Mouse (Mus musculus) limb, embryonic 15.5 days (tissue): ENCODE results near the gene Aldh18a1. TPM values are rescaled to one million over a fixed set of nuclear protein-coding genes. Genes with fewer than 3 reads are reported as not detected.
"Not testable (repeated sequence)": the region's sequence is repeated elsewhere in the genome, so short reads cannot be mapped to it uniquely, and the experiment has no call there.

Source experiments
- ATAC-seq: fragments of 200-750 bp; cut with Nextera tagmentation; 2 replicates; pipeline ENCODE4 v1.8.0; 2017; ENCODE audit warnings: low read depth, moderate TSS enrichment; ENCODE audit not compliant: insufficient number of reproducible peaks, low FRiP score, low TSS enrichment
- H3K27ac ChIP-seq: fragments of 300-500 bp; sonication (generic); 2 replicates; pipeline ENCODE4 v1.5.1; 2015; ENCODE audit warnings: moderate library complexity, mild to moderate bottlenecking, inconsistent platforms
- H3K27me3 ChIP-seq: fragments of 300-500 bp; sonication (generic); 2 replicates; pipeline ENCODE4 v1.6.1; 2015; ENCODE audit warnings: inconsistent platforms
- H3K36me3 ChIP-seq: fragments of 300-500 bp; sonication (generic); 2 replicates; pipeline ENCODE4 v1.6.1; 2015; ENCODE audit warnings: inconsistent platforms
- H3K4me1 ChIP-seq: fragments of 300-500 bp; sonication (generic); 2 replicates; pipeline ENCODE4 v1.6.1; 2015; ENCODE audit warnings: inconsistent platforms
- H3K4me2 ChIP-seq: fragments of 300-500 bp; sonication (generic); 2 replicates; pipeline ENCODE4 v1.6.1; 2015; ENCODE audit warnings: mild to moderate bottlenecking, inconsistent platforms
- H3K4me3 ChIP-seq: fragments of 300-500 bp; sonication (generic); 2 replicates; pipeline ENCODE4 v1.5.1; 2015; ENCODE audit warnings: mild to moderate bottlenecking, inconsistent platforms
- H3K9ac ChIP-seq: fragments of 300-500 bp; sonication (generic); 2 replicates; pipeline ENCODE4 v1.6.1; 2015; ENCODE audit warnings: inconsistent platforms
- H3K9me3 ChIP-seq: fragments of 300-500 bp; sonication (generic); 2 replicates; pipeline ENCODE4 v1.6.1; 2016; ENCODE audit warnings: inconsistent platforms
- whole genome bisulfite sequencing: fragments of 180-500 bp; shearing (Covaris S2); methylation state at CpG from one replicate; pipeline ENCODE4 v1.1.7; 2015; 5-methylcytosine and 5-hydroxymethylcytosine counted together
- polyA plus RNA-seq: library from polyadenylated mRNA; unstranded; fragments of >200 nt; fragmentation: Nextera tagmentation; extraction: Ambion mirVana; gene quantifications from 2 replicates; pipeline ENCODE4 v1.2.1, GENCODE M21; 2015

The Aldh18a1 gene
- polyA plus RNA-seq, 1 experiment from 2014 or later: 78.0 TPM

GRCm38 (mm10) chr19:40581662-40582061 lies 6.6 kb downstream of the Aldh18a1 start:
- no peak overlapping the region for H3K27ac ChIP-seq
- no peak for ATAC-seq

GRCm38 (mm10) chr19:40580902-40581301 lies 7.4 kb downstream of the Aldh18a1 start:
- 88% methylated on average over 2 of the region's 2 CpGs for WGBS
- Histone ChIP-seq H3K4me3 (no peak overlapping the region), H3K36me3 (peaks cover 82% of the 10 kb centered on the region), H3K9ac (no peak overlapping the region), H3K4me2 (no peak overlapping the region), H3K27me3 (no peaks in the 10 kb centered on the region), H3K27ac (no peak overlapping the region), H3K4me1 (no peaks in the 10 kb centered on the region), H3K9me3 (no peaks in the 10 kb centered on the region)
- ATAC-seq: no peak

More at GRCm38 (mm10) chr19:40581662-40582061, 6.6 kb downstream of the Aldh18a1 start:
- peaks cover 79% of the 10 kb centered on the region for H3K36me3 ChIP-seq
- H3K9ac ChIP-seq: no peak overlapping the region
- 53% methylated on average over 5 of the region's 5 CpGs for WGBS
- H3K4me3 ChIP-seq: no peak overlapping the region
- no peaks in the 10 kb centered on the region for H3K27me3 ChIP-seq
- H3K4me1 ChIP-seq: peaks cover 3% of the 10 kb centered on the region; the same call in 1 of the 2 replicates
- no peak overlapping the region for H3K4me2 ChIP-seq
- H3K9me3 ChIP-seq: no peaks in the 10 kb centered on the region

DNA sequence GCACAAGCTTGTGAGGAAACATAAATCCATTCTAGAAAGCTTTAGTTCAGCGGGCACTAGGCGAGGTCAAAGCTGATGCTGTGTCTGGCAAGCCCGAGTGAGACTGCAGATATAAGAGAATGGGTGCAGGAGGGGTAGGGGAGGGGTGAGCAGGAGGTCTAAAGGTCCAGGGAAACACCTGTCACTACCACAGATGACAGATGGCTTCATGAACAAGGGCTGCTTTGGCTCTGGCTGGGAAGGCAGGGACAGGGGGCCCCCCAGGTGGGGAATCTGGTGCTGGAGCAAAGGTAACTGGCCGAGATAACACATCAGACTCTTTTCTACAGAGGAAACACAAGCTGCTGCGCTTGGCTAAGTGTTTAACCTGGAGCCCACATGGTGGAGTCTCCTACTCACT lies 12.8 kb downstream of the Aldh18a1 start:
- WGBS: 80% methylated on average over 5 of the region's 5 CpGs
- Histone ChIP-seq H3K9ac (no peak overlapping the region), H3K27ac (no peak overlapping the region), H3K9me3 (no peaks in the 10 kb centered on the region), H3K4me1 (no peaks in the 10 kb centered on the region), H3K36me3 (peaks cover 98% of the 10 kb centered on the region), H3K4me2 (no peak overlapping the region), H3K4me3 (no peak overlapping the region), H3K27me3 (no peaks in the 10 kb centered on the region)
- ATAC-seq: no peak

DNA sequence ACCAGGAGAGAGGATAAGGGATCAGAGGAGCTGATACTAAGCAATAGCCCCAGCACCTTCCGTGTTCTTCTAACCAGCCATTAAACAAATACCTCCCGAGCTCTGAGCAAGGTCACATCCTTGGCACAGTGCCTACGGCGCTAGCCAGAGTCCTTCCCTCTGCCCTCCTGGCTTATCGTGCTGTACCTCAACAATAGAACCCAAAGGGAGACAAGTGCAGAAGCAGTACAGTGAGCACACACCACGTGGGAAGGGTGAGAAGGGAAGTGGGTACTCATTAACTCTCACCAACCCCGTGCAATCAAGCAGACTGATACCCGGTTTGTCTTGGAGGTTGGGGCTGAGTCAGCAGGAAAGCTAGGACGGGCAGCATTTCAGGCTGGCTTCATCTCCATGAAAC lies 17.5 kb downstream of the Aldh18a1 start:
- Histone ChIP-seq H3K4me1 (no peaks in the 10 kb centered on the region), H3K9me3 (no peaks in the 10 kb centered on the region; the same call in 1 of the 2 replicates), H3K27ac (no peak overlapping the region), H3K9ac (no peak overlapping the region), H3K4me3 (no peak overlapping the region), H3K27me3 (no peaks in the 10 kb centered on the region), H3K4me2 (no peak overlapping the region), H3K36me3 (peaks cover 98% of the 10 kb centered on the region)
- WGBS: 94% methylated on average over 9 of the region's 9 CpGs
- ATAC-seq: no peak

- Histone ChIP-seq H3K4me2 (no peak overlapping the region), H3K9me3 (no peaks in the 10 kb centered on the region; the same call in 1 of the 2 replicates), H3K27ac (no peak overlapping the region), H3K4me1 (no peaks in the 10 kb centered on the region), H3K36me3 (peaks cover 97% of the 10 kb centered on the region), H3K27me3 (no peaks in the 10 kb centered on the region), H3K4me3 (no peak overlapping the region), H3K9ac (no peak overlapping the region)
- no peak for ATAC-seq
- WGBS: 84% methylated on average over 3 of the region's 3 CpGs
Observed at GRCm38 (mm10) chr19:40567616-40568015, 20.6 kb downstream of the Aldh18a1 start.

GRCm38 (mm10) chr19:40563880-40564645 lies 24.2 kb downstream of the Aldh18a1 start:
- Histone ChIP-seq H3K9me3 (no peaks in the 10 kb centered on the region), H3K27me3 (no peaks in the 10 kb centered on the region), H3K4me2 (no peak overlapping the region), H3K36me3 (peaks cover 72% of the 10 kb centered on the region), H3K27ac (no peak overlapping the region), H3K9ac (no peak overlapping the region), H3K4me1 (no peaks in the 10 kb centered on the region), H3K4me3 (no peak overlapping the region)
- no peak for ATAC-seq
- 86% methylated on average over 10 of the region's 10 CpGs for WGBS

GRCm38 (mm10) chr19:40561521-40561920 lies 26.7 kb downstream of the Aldh18a1 start:
- H3K4me1 ChIP-seq, H3K27ac ChIP-seq, ATAC-seq, H3K9me3 ChIP-seq, H3K4me3 ChIP-seq, H3K9ac ChIP-seq, H3K27me3 ChIP-seq, H3K4me2 ChIP-seq: not testable (repeated sequence)
- WGBS: 56% methylated on average over 12 of the region's 31 CpGs
- H3K36me3 ChIP-seq: peaks cover 66% of the 10 kb centered on the region

DNA sequence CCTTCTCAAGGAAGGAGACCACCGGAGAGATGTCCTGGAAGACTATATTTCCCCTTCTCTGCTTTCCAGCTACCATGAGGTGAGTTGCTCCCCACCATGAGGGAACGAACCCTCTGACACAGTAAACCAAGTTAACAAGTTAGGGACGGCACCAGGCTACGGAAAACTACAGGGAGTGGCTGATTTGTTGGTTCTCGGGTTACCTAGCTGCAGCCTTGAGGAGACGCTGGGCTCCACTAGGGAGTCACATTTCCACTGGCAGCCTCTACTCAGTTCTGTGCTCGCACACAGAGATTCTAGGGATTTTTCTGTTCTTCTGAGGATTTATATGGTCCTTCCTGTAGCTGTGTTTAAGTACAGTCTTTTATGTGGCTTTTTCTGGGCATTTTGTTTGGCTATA lies 32.2 kb downstream of the Aldh18a1 start:
- Histone ChIP-seq H3K9ac (no peak overlapping the region), H3K9me3 (no peaks in the 10 kb centered on the region), H3K27ac (no peak overlapping the region), H3K4me2 (no peak overlapping the region), H3K4me3 (no peak overlapping the region), H3K4me1 (no peaks in the 10 kb centered on the region), H3K36me3 (peaks cover 64% of the 10 kb centered on the region), H3K27me3 (no peaks in the 10 kb centered on the region)
- 45% methylated on average over 7 of the region's 7 CpGs for WGBS
- ATAC-seq: no peak

DNA sequence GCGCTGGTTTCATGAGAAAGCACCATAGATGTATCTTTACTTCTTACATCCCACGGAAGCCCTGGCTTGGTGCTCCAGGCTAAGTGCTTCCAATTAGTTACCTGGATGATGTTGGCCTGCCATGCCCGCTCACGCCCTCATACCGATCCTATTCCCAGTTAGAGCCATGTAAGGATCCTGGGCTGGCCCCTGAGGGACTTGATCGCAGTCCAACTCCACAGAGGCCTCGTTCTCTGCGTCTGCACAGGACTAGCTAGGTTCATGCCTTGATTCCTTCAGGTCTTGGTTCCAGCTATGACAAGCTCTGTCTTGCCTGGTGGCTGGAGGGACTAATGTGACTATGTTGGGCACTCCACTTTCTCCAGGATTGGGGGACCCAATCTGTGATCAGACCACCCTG lies 33.1 kb downstream of the Aldh18a1 start:
- no peak overlapping the region for H3K9ac ChIP-seq
- peaks cover 69% of the 10 kb centered on the region for H3K36me3 ChIP-seq
- H3K9me3 ChIP-seq: no peaks in the 10 kb centered on the region
- no peak overlapping the region for H3K4me2 ChIP-seq
- no peaks in the 10 kb centered on the region for H3K27me3 ChIP-seq
- H3K4me1 ChIP-seq: no peaks in the 10 kb centered on the region
- 86% methylated on average over 8 of the region's 8 CpGs for WGBS
- H3K27ac ChIP-seq: no peak overlapping the region
- no peak for ATAC-seq
- no peak overlapping the region for H3K4me3 ChIP-seq

GRCm38 (mm10) chr19:40554343-40554742 lies 33.9 kb downstream of the Aldh18a1 start:
- H3K9me3 ChIP-seq: no peaks in the 10 kb centered on the region
- H3K9ac ChIP-seq: no peak overlapping the region
- H3K27ac ChIP-seq: no peak overlapping the region
- no peak overlapping the region for H3K4me2 ChIP-seq
- H3K4me3 ChIP-seq: no peak overlapping the region
- peaks cover 69% of the 10 kb centered on the region for H3K36me3 ChIP-seq
- no peaks in the 10 kb centered on the region for H3K27me3 ChIP-seq
- 89% methylated on average over 11 of the region's 11 CpGs for WGBS
- ATAC-seq: no peak
- 0 out of 2 replicates have a peak, but pooled peaks cover 3% of the 10 kb centered on the region for H3K4me1 ChIP-seq

DNA sequence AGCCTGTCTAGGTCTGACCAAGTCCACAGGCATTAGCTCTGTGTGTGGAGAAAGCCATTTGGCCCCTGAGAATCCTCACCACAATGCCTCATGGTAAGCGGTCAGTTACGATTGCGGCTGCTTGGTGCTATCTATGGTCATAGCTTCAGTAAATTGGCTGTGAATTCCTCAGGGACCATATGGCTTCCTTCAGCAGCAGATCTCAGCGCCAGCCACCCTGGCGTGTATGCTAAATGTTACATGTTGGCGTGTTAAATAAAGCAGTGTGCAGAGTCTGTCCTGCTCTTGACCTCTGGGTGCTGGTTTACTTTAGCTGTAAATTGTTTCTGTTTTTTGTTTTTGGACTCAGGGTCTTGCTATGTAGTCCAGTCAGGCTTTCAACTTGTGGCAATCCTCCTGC lies 34.4 kb downstream of the Aldh18a1 start:
- no peak overlapping the region for H3K4me2 ChIP-seq
- no peaks in the 10 kb centered on the region for H3K9me3 ChIP-seq
- 0 out of 2 replicates have a peak, but pooled peaks cover 8% of the 10 kb centered on the region for H3K4me1 ChIP-seq
- H3K27ac ChIP-seq: no peak overlapping the region
- peaks cover 69% of the 10 kb centered on the region for H3K36me3 ChIP-seq
- ATAC-seq: no peak
- H3K9ac ChIP-seq: no peak overlapping the region
- 87% methylated on average over 6 of the region's 6 CpGs for WGBS
- no peaks in the 10 kb centered on the region for H3K27me3 ChIP-seq
- H3K4me3 ChIP-seq: no peak overlapping the region

DNA sequence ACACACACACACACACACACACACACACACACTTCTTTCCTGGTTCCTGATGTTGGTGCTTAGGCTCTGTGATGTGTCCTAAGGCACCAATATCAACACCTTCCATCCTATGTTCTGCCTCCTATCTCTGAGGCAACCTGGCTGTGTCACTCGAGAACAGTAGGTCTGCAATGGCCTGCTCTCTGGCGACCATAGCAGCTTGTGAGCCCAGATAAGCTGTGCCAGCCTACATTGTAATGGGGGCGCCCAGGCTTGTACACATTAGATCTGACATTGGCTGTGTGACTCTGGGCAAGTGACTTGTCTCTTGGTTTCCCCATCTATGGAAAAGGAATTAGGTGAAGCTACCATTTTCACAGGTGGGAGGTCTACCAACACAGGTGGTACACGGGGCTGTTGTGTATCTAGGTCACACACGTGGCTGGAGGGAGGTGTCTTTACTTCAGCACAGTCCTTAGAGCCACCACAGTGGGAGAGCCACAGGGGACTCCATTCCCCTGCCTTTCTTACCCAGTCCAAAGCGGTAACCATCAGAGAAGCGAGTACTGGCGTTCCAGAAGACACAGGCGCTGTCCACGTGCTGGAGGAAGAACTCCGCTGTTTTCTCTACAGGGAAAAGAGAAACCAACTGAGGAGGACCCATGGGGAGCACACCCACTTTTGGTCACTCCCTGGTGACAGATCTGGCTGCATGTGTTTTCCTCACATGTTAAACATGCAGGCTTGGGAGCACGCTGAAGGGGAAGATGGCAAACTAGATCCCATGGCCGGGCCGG lies 35.1 kb downstream of the Aldh18a1 start:
- no peaks in the 10 kb centered on the region for H3K9me3 ChIP-seq
- no peaks in the 10 kb centered on the region for H3K27me3 ChIP-seq
- H3K27ac ChIP-seq: no peak overlapping the region
- no peak overlapping the region for H3K9ac ChIP-seq
- no peak overlapping the region for H3K4me3 ChIP-seq
- 89% methylated on average over 14 of the region's 14 CpGs for WGBS
- H3K4me1 ChIP-seq: 0 out of 2 replicates have a peak, but pooled peaks cover 9% of the 10 kb centered on the region
- H3K4me2 ChIP-seq: no peak overlapping the region
- ATAC-seq: no peak
- H3K36me3 ChIP-seq: peaks cover 67% of the 10 kb centered on the region
